Mouse (Mus musculus): ENCODE results near the gene Comt.

Gene Comt

GRCm38 (mm10) chr16:18426802-18427280 lies at the start of gene Comt:
Comt (minus strand) TSS chr16:18426852.
- DNase-seq (ENCODE audit: low read depth, low spot score): no peak

DNA sequence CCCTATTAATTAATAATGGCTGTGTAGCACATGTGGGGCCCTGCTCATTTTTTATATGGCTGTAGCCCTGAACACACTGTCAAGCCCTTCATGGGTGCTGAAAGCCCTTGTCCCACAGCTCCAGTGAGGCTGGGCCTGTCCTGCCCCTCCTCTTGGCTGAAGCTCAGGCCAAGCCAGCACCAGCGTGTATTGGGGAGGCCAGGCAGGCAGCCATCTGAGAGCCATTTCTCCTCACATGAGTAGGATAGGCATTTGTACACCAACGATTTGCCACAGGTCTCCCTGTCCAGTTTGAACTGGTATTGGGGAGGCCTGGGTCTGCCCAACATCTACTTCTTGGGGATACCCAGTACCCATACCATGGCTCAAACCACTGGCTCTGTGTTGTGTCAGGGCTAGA lies 47.4 kb upstream of the Comt start:
- no peak for DNase-seq (ENCODE audit: low read depth, low spot score)

GRCm38 (mm10) chr16:18472976-18473375 lies 46.3 kb upstream of the Comt start:
- no peak for DNase-seq (ENCODE audit: low read depth, low spot score)

DNA sequence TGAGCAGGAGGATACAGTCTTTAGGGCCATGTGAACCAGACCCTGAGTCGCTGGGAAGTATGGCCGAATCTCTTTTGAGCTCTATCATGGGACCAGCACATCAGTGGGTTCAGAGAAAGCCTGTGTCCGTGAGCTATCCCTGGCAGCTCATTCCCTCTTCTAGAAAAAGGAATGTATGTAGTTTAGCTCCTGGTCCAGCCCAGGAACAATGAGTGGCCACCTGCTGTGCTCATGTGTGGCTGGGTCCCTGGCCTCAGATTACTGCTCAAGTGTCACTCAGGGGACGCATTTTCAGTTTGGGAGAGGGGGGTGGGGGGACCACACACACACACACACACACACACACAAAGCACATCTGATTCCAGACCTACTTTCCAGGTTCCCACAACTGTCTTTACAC lies 45.8 kb upstream of the Comt start:
- no peak for DNase-seq (ENCODE audit: low read depth, low spot score)

GRCm38 (mm10) chr16:18471976-18472375 lies 45.3 kb upstream of the Comt start:
- DNase-seq (ENCODE audit: low read depth, low spot score): no peak

GRCm38 (mm10) chr16:18471381-18471955 lies 44.8 kb upstream of the Comt start:
- DNase-seq (ENCODE audit: low read depth, low spot score): no peak

- no peak for DNase-seq (ENCODE audit: low read depth, low spot score)
These were observed 44.2 kb upstream of the Comt start for GRCm38 (mm10) chr16:18470829-18471228.

GRCm38 (mm10) chr16:18464271-18464670 lies 37.6 kb upstream of the Comt start:
- no peak for DNase-seq (ENCODE audit: low read depth, low spot score)

DNA sequence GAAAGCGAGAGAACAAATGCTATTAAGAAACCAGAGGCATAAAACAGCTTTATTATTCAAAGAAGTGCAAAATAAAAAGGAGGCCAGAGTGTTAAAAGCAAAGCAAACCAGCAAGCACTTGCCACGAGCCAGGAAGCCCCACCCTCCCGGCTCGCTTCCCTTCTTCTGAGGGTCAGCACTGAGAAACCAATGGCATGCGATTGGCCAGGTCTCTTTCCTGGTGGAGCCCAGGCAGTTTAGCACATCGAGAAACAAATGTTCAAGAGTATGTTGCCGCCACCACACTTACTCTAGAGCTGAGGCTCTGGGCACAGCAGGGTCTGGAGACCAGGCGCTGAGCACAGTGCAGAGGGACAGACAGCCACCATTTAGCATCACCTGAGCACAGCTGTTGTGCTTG lies 35.9 kb upstream of the Comt start:
- no peak for DNase-seq (ENCODE audit: low read depth, low spot score)

- no peak for DNase-seq (ENCODE audit: low read depth, low spot score)
These were observed 35.4 kb upstream of the Comt start for GRCm38 (mm10) chr16:18462031-18462430.

DNA sequence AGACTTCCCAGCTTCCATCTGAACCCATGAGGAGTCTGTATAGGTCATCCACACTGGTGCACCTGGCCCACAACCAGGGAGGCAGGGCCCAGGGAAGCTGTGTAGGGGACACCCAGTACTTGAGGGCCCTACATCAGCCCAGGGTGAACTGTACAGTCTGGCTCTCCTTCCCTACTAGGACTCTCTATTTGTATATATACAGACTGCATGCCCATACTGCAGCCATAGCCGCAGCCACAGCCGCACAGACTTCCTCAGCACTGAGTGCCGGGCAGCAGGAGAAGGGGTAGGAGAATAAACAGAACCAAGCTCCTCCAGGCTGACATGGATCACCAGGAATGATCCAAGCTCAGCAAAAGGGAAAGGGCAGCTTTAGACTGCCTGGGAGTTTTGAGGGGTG lies 34.2 kb upstream of the Comt start:
- no peak for DNase-seq (ENCODE audit: low read depth, low spot score)

GRCm38 (mm10) chr16:18459955-18460370 lies 33.3 kb upstream of the Comt start:
- peak; percentile 70 for DNase-seq (ENCODE audit: low read depth, low spot score)

GRCm38 (mm10) chr16:18459335-18459954 lies 32.8 kb upstream of the Comt start:
- no peak for DNase-seq (ENCODE audit: low read depth, low spot score)

DNA sequence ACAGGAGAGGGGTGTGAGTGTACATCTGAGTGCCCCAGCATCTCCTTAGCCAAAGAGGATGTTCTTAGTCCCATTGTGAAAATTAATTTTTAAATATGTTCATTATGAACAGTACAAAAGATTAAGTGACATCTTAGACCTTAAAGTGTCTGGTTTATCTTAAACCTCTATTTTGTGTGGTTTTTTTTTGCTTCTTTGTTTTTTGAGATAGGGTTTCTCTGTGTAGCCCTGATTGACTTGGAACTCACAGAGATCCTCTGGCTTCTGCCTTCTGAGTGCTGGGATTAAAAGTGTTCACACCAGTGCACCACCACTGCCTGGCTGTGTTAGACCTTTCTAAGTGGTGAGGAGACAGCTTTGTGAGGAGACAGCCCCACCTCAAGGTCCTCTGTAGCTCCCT lies 32.0 kb upstream of the Comt start:
- no peak for DNase-seq (ENCODE audit: low read depth, low spot score)

DNA sequence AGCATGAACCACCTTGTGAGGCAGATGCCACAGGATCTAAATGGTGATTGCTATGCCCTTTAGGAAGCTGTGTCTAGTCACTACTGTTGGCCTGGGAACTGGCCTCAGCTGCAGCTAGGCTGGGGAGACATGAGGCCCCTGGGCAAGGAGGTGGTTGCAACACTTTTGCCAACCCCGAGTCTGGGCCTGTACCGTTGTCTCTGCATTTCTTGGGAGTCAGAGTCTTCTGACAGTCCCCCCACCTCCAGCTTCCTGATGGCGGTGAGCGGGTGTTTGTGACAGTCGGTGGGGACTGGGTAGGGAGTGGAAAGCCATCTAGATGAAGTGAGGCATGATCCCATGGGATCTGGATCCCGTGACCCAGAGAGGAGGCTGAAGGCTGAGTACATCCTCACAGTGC lies 28.8 kb upstream of the Comt start:
- no peak for DNase-seq (ENCODE audit: low read depth, low spot score)

DNA sequence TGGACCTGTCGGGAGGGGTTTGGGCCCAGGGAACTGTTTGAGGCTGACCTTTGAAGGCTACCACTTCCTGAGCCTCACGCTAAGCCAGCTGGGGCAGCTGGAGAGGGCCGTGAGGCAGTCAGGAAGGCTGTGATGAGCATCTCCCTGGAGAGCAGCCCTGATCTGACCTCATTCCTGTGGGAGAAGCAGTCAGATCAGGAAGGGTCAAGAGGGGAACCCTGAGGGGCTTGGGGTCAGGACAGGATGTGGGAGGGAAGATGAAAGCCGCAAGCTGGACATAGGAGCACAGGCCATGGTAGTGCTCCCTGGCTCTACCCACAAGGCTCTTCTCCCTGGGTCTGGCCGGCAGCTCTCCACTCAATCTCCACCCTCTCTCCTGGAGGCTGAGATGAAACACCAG lies 27.2 kb upstream of the Comt start:
- peak; percentile 51 for DNase-seq (ENCODE audit: low read depth, low spot score)

DNA sequence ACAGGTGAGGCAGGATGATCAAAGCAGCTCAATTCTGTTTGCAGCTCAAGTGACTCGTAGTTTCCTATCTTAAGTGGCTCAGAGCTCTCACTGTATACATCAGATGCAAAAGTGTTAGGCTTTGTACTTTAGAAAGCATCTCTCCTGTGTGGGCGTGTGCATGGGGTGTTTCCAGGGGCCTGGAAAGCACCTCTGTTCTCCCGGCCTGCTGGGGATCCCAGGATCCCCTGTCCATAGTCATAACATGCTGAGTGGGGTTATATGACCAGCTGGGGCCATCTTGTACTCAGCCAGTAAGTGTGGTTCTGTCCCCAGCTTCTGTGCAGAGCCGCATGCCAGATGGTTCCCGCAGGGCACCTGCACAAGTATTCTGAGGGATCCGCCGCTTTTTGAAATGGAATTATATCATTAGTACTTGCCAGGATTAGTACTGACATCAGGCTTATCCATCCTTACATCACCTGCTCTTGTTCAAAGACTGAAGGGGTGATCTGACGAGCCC lies 25.8 kb upstream of the Comt start:
- DNase-seq (ENCODE audit: low read depth, low spot score): no peak

DNA sequence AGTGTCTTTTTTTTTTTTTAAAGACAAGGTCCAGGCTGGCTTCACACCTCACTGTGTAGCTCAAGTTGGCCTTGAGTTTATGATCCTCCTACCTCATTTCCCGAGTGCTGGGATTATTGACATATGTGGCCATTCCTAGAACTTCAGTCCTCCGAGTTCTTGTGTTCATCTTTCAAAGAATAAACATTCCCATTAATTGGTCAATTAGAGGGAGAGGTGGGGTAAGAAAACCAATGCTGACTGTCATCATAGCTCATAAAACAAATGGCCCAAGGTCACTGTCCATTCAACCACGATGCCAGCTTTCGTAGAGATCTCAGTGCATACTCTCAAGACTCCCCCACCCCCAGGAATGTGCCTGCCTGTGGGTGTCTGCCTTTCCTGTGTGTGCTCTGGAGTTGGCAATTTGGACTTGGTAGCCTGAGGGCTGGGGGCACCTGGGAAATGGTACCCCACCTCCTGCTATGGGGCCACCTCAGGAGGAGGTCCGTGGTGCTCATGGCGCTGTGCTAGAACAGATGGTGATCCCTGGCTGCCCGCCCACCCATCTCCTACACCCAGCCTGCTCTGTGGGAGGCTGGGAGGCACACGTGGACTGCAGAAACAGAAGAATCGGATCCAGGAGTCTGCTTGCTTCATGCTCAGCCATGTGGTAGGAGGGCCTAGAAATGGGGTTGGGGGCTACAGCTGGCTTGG lies 25.0 kb upstream of the Comt start:
- DNase-seq (ENCODE audit: low read depth, low spot score): no peak

GRCm38 (mm10) chr16:18449005-18449404 lies 22.4 kb upstream of the Comt start:
- DNase-seq (ENCODE audit: low read depth, low spot score): no peak

DNA sequence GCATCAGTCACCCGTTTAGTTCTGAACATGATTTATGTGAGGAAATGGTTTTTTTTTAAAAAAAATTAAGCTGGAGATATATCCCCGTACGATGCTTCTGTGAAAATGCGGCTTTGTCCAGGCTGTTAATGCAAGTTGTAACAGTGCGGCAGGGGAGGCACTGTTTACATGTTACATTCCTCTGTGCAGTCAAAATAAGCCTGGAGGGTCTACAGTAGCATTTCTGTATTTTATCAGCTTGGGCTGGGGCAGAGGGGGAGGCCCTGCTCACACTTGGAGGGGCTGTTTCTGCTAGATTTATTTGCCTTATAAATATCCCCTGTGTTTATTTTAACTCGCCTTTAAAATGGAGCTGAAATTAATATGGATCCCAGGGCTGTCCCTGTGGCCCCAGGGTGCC lies 21.5 kb upstream of the Comt start:
- no peak for DNase-seq (ENCODE audit: low read depth, low spot score)

DNA sequence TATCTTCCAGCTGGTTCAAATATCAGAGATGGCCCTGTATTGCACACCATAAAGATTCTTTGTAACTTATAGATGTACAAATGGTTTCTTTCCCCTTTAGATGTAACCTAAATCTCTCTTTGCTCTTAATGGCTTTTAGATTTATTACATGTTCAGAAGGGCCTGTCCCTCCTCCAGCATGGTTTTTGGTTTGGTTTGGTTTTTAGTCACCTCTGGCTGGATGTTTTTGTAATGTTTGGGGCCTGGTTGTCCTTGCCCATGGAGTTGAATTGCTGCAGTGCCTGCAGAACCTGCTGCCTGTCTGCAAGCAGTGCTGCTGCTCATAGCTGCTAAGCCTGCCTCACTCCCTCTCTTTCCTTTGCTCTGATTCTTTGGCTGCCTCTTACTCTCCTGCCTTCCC lies 20.6 kb upstream of the Comt start:
- DNase-seq (ENCODE audit: low read depth, low spot score): no peak

GRCm38 (mm10) chr16:18443385-18443841 lies 16.8 kb upstream of the Comt start:
- DNase-seq (ENCODE audit: low read depth, low spot score): peak; percentile 92

DNA sequence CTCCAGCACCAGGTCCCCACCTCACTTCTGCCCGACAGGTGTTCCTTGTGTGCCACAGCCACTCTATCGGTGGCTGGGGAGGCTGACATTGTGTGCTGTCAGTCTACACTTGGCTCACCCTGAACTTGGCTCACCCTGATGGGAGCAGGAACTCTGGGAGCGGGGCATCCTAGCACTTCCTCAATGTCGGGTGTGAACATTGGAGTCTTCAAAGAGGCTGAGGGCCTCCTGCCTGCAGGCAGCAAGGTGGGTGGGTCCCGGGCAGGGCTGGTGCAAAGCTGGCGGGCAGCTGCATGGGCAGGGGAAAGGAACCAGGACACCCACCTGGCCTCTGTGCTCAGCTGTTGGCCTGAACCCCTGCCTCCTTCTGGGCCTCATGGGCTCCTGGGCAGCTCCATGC lies 9.5 kb upstream of the Comt start:
- DNase-seq (ENCODE audit: low read depth, low spot score): no peak
